Mouse (Mus musculus): ENCODE data around the gene Rom1.
A peak's percentile ranks its signal among the peaks of the same experiment; 100 is the strongest.
"Not testable (repeated sequence)": the region's sequence is repeated elsewhere in the genome, so short reads cannot be mapped to it uniquely, and the experiment has no call there.

Rom1 gene

GRCm38 (mm10) chr19:8929224-8930088 is at the start of gene Rom1, which contains the start of gene Eml3:
TSS of gene Rom1 (minus strand) at chr19:8929356.
TSS of gene Eml3 (plus strand) at chr19:8929552.
- peak within 1 kb of the TSS; percentile 91 for H3K4me3 ChIP-seq (replicated peaks; ENCODE audit: low read length)
- TF ChIP-seq NANOG (IDR thresholded peaks at IDR 0.05; ENCODE audit: borderline replicate concordance, low read length) (no peak), CTCF (conservative IDR thresholded peaks at IDR 0.05; ENCODE audit: low read length) (no peak), POU5F1 (IDR thresholded peaks at IDR 0.05; ENCODE audit: borderline replicate concordance, low read length) (no peak)
- peaks cover 50% of the 10 kb centered on the region for H3K36me3 ChIP-seq (ENCODE audit: insufficient read depth, low read length)

GRCm38 (mm10) chr19:8976535-8976934 is 47.4 kb upstream of the Rom1 start:
- H3K4me1 ChIP-seq (replicated peaks; ENCODE audit: low read depth, low read length), result peaks cover 100% of the 10 kb centered on the region
- H3K4me3 ChIP-seq (replicated peaks; ENCODE audit: low read length), result 0 out of 2 replicates have a peak overlapping the region, but pooled peaks have one; percentile 11
- no peaks in the 10 kb centered on the region for H3K9me3 ChIP-seq (ENCODE audit: low read length)
- H3K27me3 ChIP-seq (ENCODE audit: insufficient read depth, low read length), result no peaks in the 10 kb centered on the region
- peaks cover 100% of the 10 kb centered on the region for H3K36me3 ChIP-seq (ENCODE audit: insufficient read depth, low read length)
- TF ChIP-seq NANOG (IDR thresholded peaks at IDR 0.05; ENCODE audit: borderline replicate concordance, low read length), result no peak
- peak; percentile 58 for TF ChIP-seq CTCF (conservative IDR thresholded peaks at IDR 0.05; ENCODE audit: low read length)

More at GRCm38 (mm10) chr19:8929224-8930088, at the start of gene Rom1, which contains the start of gene Eml3:
- Histone ChIP-seq H3K9me3 (ENCODE audit: low read length) (no peaks in the 10 kb centered on the region), H3K4me1 (replicated peaks; ENCODE audit: low read depth, low read length) (peaks cover 44% of the 10 kb centered on the region), H3K27me3 (ENCODE audit: insufficient read depth, low read length) (peaks cover 18% of the 10 kb centered on the region)

- no peak for TF ChIP-seq CTCF (conservative IDR thresholded peaks at IDR 0.05; ENCODE audit: low read length)
- no peak for TF ChIP-seq POU5F1 (IDR thresholded peaks at IDR 0.05; ENCODE audit: borderline replicate concordance, low read length)
- TF ChIP-seq NANOG (IDR thresholded peaks at IDR 0.05; ENCODE audit: borderline replicate concordance, low read length), result no peak
- no peak overlapping the region for H3K4me3 ChIP-seq (replicated peaks; ENCODE audit: low read length)
- peaks cover 100% of the 10 kb centered on the region for H3K4me1 ChIP-seq (replicated peaks; ENCODE audit: low read depth, low read length)
- no peaks in the 10 kb centered on the region for H3K27me3 ChIP-seq (ENCODE audit: insufficient read depth, low read length)
- H3K36me3 ChIP-seq (ENCODE audit: insufficient read depth, low read length), result peaks cover 100% of the 10 kb centered on the region
- no peaks in the 10 kb centered on the region for H3K9me3 ChIP-seq (ENCODE audit: low read length)
Observed at GRCm38 (mm10) chr19:8975491-8975890, 46.3 kb upstream of the Rom1 start.

- TF ChIP-seq CTCF (conservative IDR thresholded peaks at IDR 0.05; ENCODE audit: low read length) (no peak), POU5F1 (IDR thresholded peaks at IDR 0.05; ENCODE audit: borderline replicate concordance, low read length) (no peak), NANOG (IDR thresholded peaks at IDR 0.05; ENCODE audit: borderline replicate concordance, low read length) (no peak)
- Histone ChIP-seq H3K4me3 (replicated peaks; ENCODE audit: low read length) (no peak overlapping the region), H3K36me3 (ENCODE audit: insufficient read depth, low read length) (peaks cover 100% of the 10 kb centered on the region), H3K27me3 (ENCODE audit: insufficient read depth, low read length) (no peaks in the 10 kb centered on the region), H3K9me3 (ENCODE audit: low read length) (no peaks in the 10 kb centered on the region), H3K4me1 (replicated peaks; ENCODE audit: low read depth, low read length) (peaks cover 100% of the 10 kb centered on the region)
Observed at GRCm38 (mm10) chr19:8974638-8975037, 45.5 kb upstream of the Rom1 start.

GRCm38 (mm10) chr19:8972491-8972890 is 43.3 kb upstream of the Rom1 start:
- Histone ChIP-seq H3K4me1 (replicated peaks; ENCODE audit: low read depth, low read length) (peaks cover 90% of the 10 kb centered on the region), H3K36me3 (ENCODE audit: insufficient read depth, low read length) (peaks cover 100% of the 10 kb centered on the region), H3K4me3 (replicated peaks; ENCODE audit: low read length) (peak overlapping the region; percentile 24; the same call in 1 of the 2 replicates)
- not testable (repeated sequence) for H3K9me3 ChIP-seq (ENCODE audit: low read length); H3K27me3 ChIP-seq (ENCODE audit: insufficient read depth, low read length)

- peak overlapping the region; percentile 100 for H3K4me3 ChIP-seq (replicated peaks; ENCODE audit: low read length)
- peaks cover 66% of the 10 kb centered on the region for H3K4me1 ChIP-seq (replicated peaks; ENCODE audit: low read depth, low read length)
- H3K36me3 ChIP-seq (ENCODE audit: insufficient read depth, low read length), result peaks cover 91% of the 10 kb centered on the region
- H3K9me3 ChIP-seq (ENCODE audit: low read length), result no peaks in the 10 kb centered on the region
- H3K27me3 ChIP-seq (ENCODE audit: insufficient read depth, low read length), result no peaks in the 10 kb centered on the region
- TF ChIP-seq NANOG (IDR thresholded peaks at IDR 0.05; ENCODE audit: borderline replicate concordance, low read length), result no peak
- no peak for TF ChIP-seq POU5F1 (IDR thresholded peaks at IDR 0.05; ENCODE audit: borderline replicate concordance, low read length)
- TF ChIP-seq CTCF (conservative IDR thresholded peaks at IDR 0.05; ENCODE audit: low read length), result no peak
Observed at GRCm38 (mm10) chr19:8967893-8968292, 38.7 kb upstream of the Rom1 start.

GRCm38 (mm10) chr19:8967373-8967743 is 38.2 kb upstream of the Rom1 start:
- no peaks in the 10 kb centered on the region for H3K9me3 ChIP-seq (ENCODE audit: low read length)

GRCm38 (mm10) chr19:8966590-8967372 is 37.6 kb upstream of the Rom1 start, which contains the start of gene Eef1g:
TSS of gene Eef1g (plus strand) at chr19:8967041.
- peak within 1 kb of the TSS; percentile 100 for H3K4me3 ChIP-seq (replicated peaks; ENCODE audit: low read length)
- no peaks in the 10 kb centered on the region for H3K9me3 ChIP-seq (ENCODE audit: low read length)
- peaks cover 55% of the 10 kb centered on the region for H3K4me1 ChIP-seq (replicated peaks; ENCODE audit: low read depth, low read length)
- no peaks in the 10 kb centered on the region for H3K27me3 ChIP-seq (ENCODE audit: insufficient read depth, low read length)
- TF ChIP-seq POU5F1 (IDR thresholded peaks at IDR 0.05; ENCODE audit: borderline replicate concordance, low read length), result no peak
- no peak for TF ChIP-seq NANOG (IDR thresholded peaks at IDR 0.05; ENCODE audit: borderline replicate concordance, low read length)
- no peak for TF ChIP-seq CTCF (conservative IDR thresholded peaks at IDR 0.05; ENCODE audit: low read length)
- peaks cover 91% of the 10 kb centered on the region for H3K36me3 ChIP-seq (ENCODE audit: insufficient read depth, low read length)

More at GRCm38 (mm10) chr19:8967373-8967743, 38.2 kb upstream of the Rom1 start:
- Histone ChIP-seq H3K4me3 (replicated peaks; ENCODE audit: low read length) (peak overlapping the region; percentile 100), H3K4me1 (replicated peaks; ENCODE audit: low read depth, low read length) (peaks cover 61% of the 10 kb centered on the region), H3K36me3 (ENCODE audit: insufficient read depth, low read length) (peaks cover 91% of the 10 kb centered on the region), H3K27me3 (ENCODE audit: insufficient read depth, low read length) (no peaks in the 10 kb centered on the region)
- TF ChIP-seq CTCF (conservative IDR thresholded peaks at IDR 0.05; ENCODE audit: low read length), result no peak
- no peak for TF ChIP-seq NANOG (IDR thresholded peaks at IDR 0.05; ENCODE audit: borderline replicate concordance, low read length)
- no peak for TF ChIP-seq POU5F1 (IDR thresholded peaks at IDR 0.05; ENCODE audit: borderline replicate concordance, low read length)
